Mouse (Mus musculus) left cerebral cortex, adult 2 months (tissue): ENCODE results near the gene Cldn34b2. TPM values are rescaled to one million over a fixed set of nuclear protein-coding genes. Genes with fewer than 3 reads are reported as not detected.
"Not testable (repeated sequence)": the region's sequence is repeated elsewhere in the genome, so short reads cannot be mapped to it uniquely, and the experiment has no call there.

Experiments
- DNase-seq, 2 experiments: peaks; one replicate each; pipeline ENCODE4 v3.0.0; 2021 to 2022; ENCODE audit warnings: low spot score in 2 of 2, mixed read lengths in 1 of 2; ENCODE audit errors: extremely low spot score in 1 of 2
- H3K27ac ChIP-seq: fragments of 200-600 bp; 2 replicates; pipeline ENCODE4 v1.8.1; 2022
- H3K4me3 ChIP-seq: fragments of 200-600 bp; 2 replicates; pipeline ENCODE4 v1.8.1; 2022
- CTCF ChIP-seq: fragments of 200-600 bp; IDR thresholded peaks from 2 replicates; pipeline ENCODE4 v1.8.1; 2022; ENCODE audit warnings: antibody characterized with exemption, mild to moderate bottlenecking, moderate library complexity
- intact Hi-C: fragments of 180-260 bp; cut with DNase I; formaldehyde crosslinking; loops from one replicate; pipeline ENCODE4 v1.15.1; 2025
- long read RNA-seq, 2 experiments: library from polyadenylated mRNA; stranded (forward); transcript quantifications; one replicate each; pipeline ENCODE4 v2.0.0; 2021; ENCODE audit warnings: borderline mapping rate in 2 of 2
- total RNA-seq, 2 experiments: library from RNA; stranded (reverse); gene quantifications; 2 replicates each; pipeline ENCODE4 v1.2.3; 2021

Cldn34b2 gene
- not detected for total RNA-seq
- long read RNA-seq, experiment 1, result 0 reads
- long read RNA-seq, experiment 2, result 0 reads

DNA sequence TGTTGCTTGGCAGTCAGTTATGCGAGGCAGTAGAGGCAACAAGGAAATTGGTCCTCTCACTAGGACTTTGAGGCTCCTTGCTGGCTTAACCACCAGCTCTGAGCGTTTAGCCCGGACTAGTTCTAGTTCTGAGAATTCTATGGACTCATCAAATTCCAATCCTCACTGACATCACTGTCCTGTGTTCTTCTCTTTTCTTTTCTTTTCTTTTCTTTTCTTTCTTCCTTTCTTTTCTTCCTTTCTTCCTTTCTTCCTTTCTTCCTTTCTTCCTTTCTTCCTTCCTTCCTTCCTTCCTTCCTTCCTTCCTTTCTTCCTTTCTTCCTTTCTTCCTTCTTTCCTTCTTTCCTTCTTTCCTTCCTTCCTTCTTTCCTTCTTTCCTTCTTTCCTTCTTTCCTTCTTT lies at the start of gene Cldn34b2:
Gene Cldn34b2, minus strand, starts transcription at position 101 of the 400 bp plus-strand sequence.
- H3K27ac ChIP-seq, intact Hi-C loops, H3K4me3 ChIP-seq, DNase-seq: not testable (repeated sequence)

DNA sequence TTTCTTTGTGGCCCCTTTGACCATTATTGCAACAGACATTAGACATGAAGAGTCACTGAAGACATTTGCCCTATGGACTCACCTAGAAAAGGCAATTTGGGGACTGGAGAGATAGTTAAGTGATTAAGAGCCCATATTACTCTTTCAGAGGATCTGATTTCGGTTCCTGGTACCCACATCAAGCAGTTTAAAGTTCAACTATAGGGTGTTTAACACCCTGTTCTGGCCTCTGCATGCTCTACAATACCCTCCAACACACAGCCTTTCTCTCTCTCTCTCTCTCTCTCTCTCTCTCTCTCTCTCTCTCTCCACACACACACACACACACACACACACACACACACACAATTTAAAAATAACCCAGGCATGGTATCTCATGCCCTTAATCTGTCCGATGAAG lies 49.4 kb upstream of the Cldn34b2 start:
- Histone ChIP-seq H3K4me3 (no peak overlapping the region), H3K27ac (no peak overlapping the region)
- no peak for DNase-seq
- intact Hi-C loops, result no loop called here
- no peak for TF ChIP-seq CTCF

DNA sequence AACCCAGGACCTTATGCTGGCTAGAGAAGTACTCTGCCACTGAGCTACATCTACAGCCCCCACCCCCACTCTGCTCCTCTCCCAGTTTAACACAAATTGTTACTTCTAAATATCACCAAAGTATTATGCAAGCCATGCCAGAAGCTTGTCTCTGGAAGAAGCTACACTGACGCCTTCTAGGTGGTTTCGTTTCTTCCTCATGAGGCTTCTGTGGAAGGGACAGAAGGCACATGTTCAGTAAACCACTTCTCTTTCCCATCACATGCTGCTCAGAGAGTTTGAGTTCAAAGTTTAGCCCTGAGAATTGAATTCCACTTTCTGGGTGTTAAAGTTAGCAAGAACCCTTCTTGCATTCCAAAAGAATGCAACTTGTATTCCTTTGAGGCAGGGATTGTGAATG lies 49.0 kb upstream of the Cldn34b2 start:
- no peak for TF ChIP-seq CTCF
- H3K27ac ChIP-seq, result no peak overlapping the region
- H3K4me3 ChIP-seq, result no peak overlapping the region
- intact Hi-C loops, result no loop called here
- DNase-seq, result no peak

DNA sequence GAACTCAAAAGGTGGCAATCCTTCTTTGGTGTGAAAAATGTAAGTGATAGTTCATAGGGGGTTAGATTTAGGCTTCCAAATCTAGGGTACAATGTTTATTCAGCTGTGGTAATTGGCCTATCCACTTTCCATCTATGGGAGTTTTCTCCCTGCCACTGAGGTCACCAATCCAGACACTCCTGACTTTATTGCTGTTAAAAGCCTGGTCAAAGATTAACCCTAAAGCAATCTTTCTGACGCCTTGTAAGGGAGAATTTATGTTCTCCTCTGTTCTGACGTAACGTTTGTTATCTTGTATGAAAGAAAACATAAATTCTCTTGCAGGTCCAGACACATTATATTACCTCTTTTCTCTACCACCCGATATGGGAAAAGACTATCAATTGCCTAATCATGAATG lies 47.4 kb upstream of the Cldn34b2 start:
- no peak overlapping the region for H3K27ac ChIP-seq
- no peak for DNase-seq
- no peak for TF ChIP-seq CTCF
- H3K4me3 ChIP-seq, result no peak overlapping the region
- intact Hi-C loops, result no loop called here

DNA sequence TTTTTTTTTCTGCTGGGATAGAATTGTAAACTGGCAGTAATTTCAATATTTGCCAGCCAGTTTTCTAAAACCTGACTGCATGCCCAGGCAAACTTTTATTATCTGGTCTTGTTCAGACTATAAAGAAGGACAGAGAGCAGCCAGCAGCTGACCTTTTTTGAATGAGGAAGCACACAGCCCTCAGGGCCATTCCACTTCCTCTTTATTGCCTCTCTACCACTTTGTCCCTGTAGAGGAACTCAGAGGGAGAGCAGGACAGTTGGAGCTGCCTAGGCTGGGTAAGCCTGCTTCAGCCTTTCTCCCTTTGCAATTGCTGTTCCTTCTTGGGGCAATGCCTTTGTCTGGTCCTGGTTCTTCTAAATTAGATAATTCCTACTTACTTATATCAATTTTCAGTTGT lies 44.1 kb upstream of the Cldn34b2 start:
- intact Hi-C loops, result no loop called here
- TF ChIP-seq CTCF, result no peak
- peak in 1 of 2 experiments; percentile 6 for DNase-seq
- H3K4me3 ChIP-seq, result no peak overlapping the region
- no peak overlapping the region for H3K27ac ChIP-seq

DNA sequence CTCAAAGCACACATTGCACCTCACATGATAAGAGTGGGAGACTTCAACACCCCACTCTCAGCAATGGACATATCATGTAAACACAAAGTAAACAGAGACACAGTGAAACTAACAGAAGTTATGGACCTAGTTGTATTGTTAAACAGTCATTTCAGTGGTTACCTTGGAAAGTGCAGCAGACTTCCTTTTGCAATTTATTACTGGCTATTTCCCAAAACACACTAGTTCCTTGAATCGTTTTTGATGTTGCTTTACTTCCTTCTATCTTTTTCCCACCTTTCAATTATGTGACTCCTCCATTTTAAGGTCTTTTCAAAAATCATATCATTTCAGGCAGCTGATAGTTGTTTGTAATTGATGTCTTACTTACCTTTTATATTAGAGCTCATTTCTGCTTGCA lies 43.5 kb upstream of the Cldn34b2 start:
- no peak for DNase-seq
- Histone ChIP-seq H3K4me3 (no peak overlapping the region), H3K27ac (no peak overlapping the region)
- TF ChIP-seq CTCF, result no peak
- intact Hi-C loops, result no loop called here

DNA sequence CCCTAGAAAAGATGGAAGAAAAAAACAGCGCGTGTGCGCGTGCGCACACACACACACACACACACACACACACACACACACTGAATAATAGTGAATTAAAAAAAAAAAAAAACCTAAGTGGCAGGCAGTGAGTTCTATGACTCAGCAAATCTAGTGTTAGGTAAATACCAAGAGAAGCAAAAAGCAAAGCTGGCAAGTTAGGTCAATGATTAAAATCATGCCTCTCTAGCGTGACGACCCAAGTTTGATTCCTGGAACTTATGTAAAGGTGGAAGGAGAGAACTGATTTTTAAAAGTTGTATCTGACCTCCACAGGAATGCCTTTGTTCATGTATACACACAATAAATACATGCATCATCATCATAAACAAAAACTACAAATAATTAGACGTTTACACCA lies 41.7 kb upstream of the Cldn34b2 start:
- H3K4me3 ChIP-seq, result no peak overlapping the region
- H3K27ac ChIP-seq, result no peak overlapping the region
- intact Hi-C loops, result no loop called here
- no peak for TF ChIP-seq CTCF
- no peak for DNase-seq

DNA sequence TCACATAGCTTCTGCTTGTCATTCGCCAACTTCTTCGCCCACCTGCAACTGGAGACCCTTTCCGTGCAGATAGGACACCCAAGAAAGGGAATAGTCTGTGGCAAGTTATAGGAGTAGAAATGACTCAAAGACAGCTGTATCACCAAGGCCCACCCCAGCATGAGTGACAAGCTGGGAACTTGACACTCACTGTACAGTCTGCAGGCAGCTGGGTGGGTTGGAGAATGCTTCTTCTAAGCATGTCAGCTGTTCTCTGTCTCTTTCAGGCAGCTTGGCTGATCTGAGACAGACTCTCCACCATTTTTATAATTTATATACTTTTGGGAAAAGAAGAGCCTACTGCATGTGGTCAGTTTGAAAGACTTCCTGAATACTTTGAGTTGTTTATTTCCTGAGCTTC lies 39.5 kb upstream of the Cldn34b2 start:
- H3K4me3 ChIP-seq, result no peak overlapping the region
- no peak for DNase-seq
- TF ChIP-seq CTCF, result no peak
- H3K27ac ChIP-seq, result no peak overlapping the region
- intact Hi-C loops, result no loop called here

DNA sequence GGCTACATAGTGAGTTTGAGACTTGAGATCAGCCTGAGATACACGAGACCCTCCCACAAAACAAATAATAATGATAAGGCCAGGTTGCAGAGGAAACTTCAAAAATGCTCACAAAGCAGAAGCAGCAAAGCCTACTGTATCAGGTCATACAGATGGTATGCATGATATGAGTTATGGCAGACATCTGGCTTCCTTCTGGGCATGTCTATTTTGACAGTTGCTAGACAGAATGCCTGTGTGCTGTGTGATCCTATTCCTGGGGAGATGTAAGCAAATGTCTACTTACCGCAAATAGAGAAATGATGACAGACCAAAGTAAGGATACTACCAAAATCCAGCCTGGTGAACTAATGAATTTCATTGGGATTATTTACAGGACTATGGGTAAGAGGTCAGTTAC lies 38.1 kb upstream of the Cldn34b2 start:
- H3K4me3 ChIP-seq, result no peak overlapping the region
- DNase-seq, result no peak
- intact Hi-C loops, result no loop called here
- no peak for TF ChIP-seq CTCF
- no peak overlapping the region for H3K27ac ChIP-seq

DNA sequence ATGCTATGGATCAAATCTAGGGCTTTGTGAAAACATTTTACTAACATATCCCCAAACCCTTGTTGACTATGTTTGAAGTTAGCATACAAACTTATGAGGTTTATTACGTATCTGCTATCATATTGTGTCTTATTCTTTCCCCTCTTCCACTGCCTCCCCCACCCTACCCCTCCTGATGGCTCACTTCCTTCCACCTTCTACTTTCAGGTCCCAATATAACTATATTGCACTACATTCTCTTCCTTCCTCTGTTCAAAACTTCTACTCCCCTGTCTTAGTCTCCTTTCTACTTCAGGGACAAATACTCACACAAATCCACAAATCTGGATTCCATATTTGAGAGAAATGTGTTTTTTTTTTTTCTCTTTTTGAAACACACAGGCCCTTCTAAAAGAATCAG lies 35.3 kb upstream of the Cldn34b2 start:
- H3K27ac ChIP-seq, result no peak overlapping the region
- H3K4me3 ChIP-seq, result no peak overlapping the region
- intact Hi-C loops, result no loop called here
- DNase-seq, result no peak
- no peak for TF ChIP-seq CTCF

DNA sequence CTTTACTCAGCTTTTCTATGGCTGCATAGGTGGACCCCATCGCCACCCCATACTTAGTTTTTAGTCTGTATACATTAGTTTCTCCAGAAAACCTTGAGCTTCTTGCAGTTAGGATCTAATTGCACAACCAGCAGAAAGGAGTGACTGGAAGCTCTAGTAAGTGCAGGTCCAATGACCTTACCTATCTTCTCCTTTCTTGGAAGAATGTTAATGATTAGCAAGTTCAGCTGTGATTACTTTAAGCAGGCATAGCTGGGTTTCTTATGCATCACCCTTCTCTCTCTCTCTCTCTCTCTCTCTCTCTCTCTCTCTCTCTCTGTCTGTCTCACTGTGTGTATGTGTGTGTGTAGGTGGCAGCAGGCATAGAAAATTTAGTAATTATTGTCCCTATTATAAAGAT lies 23.7 kb upstream of the Cldn34b2 start:
- Histone ChIP-seq H3K4me3 (no peak overlapping the region), H3K27ac (no peak overlapping the region)
- TF ChIP-seq CTCF, result no peak
- no peak for DNase-seq
- intact Hi-C loops, result no loop called here

DNA sequence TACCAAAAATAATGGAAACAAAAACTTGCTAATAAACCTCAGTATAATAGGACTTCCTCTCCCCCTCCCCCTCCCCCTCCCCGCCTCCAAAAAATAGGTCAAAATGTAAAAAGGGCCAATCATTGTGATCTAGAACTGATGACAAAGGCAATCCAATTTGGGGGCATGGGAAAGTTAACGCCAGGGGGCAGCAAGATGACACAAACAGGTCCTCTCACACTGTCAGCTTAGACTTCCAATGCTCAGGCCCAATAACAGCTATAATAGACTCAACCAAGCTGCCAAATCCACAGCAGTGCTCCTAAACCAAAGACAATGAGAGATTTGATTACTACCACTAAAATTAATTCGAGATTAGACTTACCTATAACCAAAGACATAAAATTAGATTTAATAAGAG lies 16.5 kb upstream of the Cldn34b2 start:
- Histone ChIP-seq H3K27ac (no peak overlapping the region), H3K4me3 (no peak overlapping the region)
- intact Hi-C loops, result loop anchor here (1.0 to 5.0 kb wide), 2 partner anchors 72 to 118 kb away; partner anchors contain the start of genes Acot9 and Sat1
- peak; percentile 46 for TF ChIP-seq CTCF
- DNase-seq, result peak; percentile 13 to 19

DNA sequence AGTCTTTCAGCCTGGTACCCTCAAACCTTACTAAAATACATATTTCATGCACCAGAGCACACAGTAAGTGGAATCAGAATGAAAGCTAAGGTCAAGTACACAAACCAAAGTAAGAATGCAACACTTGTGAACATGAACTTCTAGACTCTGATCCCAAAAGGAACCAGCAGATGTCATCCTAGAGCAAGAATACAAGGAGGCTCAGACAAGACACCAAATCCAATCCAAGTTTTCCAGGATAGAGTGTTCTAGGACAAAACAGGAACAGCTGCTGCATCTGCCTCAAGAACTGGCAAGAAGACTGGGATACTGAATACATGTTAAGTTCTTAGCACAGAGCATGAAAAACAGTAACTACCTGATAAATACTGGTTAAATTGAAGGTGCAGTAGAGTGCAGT lies 30.2 kb downstream of the Cldn34b2 start:
- Histone ChIP-seq H3K4me3 (no peak overlapping the region), H3K27ac (no peak overlapping the region)
- peak; percentile 54 for TF ChIP-seq CTCF
- intact Hi-C loops, result loop anchor here (5.0 kb wide), 2 partner anchors 119 to 164 kb away; partner anchors contain the start of genes Acot9 and Sat1
- DNase-seq, result peak in 1 of 2 experiments; percentile 6

DNA sequence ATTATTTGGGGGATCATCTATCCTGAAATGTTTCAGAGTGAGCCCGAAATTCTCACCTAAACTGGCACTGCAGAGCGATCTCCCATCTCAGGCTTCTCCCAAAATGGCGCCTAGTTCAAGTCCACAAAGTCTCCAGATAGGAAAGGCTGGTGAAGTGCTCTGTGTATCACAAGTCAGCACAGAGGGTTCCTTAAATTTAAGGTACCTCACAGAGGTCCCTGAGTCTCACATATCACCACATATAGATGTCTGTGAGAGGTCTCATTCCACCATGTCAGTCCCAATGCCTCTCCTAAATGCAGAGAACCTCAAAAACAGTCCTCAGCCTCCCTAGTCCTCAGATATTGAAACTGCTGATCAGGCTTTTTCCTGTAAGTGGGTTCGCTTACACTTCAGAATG lies 34.6 kb downstream of the Cldn34b2 start, which contains the start of gene Magea2:
Gene Magea2, minus strand, starts transcription at position 101 of the 400 bp plus-strand sequence.
- H3K27ac ChIP-seq, H3K4me3 ChIP-seq, intact Hi-C loops, DNase-seq: not testable (repeated sequence)

DNA sequence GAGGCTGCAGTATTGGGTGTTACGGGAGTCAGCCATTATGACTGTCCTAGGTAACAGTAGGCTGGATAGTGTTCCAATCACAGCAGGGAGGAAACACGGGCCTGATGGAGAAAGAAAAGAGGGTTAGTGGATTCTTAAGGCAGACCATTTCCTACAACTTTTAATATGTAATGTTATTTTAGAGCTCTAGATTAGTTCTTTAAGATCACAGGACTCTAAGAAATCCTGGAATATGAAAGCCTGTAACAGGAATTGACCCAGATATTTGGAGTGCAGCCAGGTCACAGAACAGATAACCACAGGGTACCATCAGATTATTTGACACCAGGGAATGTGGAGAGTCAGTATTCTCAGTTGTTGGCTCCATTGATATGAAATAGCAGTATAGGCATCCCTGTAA lies 38.5 kb downstream of the Cldn34b2 start, which contains the start of gene Magea1:
Gene Magea1, minus strand, starts transcription at position 101 of the 400 bp plus-strand sequence.
- DNase-seq, intact Hi-C loops, H3K27ac ChIP-seq, H3K4me3 ChIP-seq: not testable (repeated sequence)
